Mouse (Mus musculus) heart, adult 2 months (tissue): ENCODE measurements at regions not wholly inside any gene's neighbourhood (a gene's known extent, or its start where the extent isn't known, plus 50 kb on each side); places are given as distances from the start of the nearest gene placed in this dataset.

ENCODE experiments used
- DNase-seq, 2 experiments: peaks; one replicate each; pipeline ENCODE4 v3.0.0; 2021
- H3K27ac ChIP-seq: fragments of 200-600 bp; 2 replicates; pipeline ENCODE4 v1.8.1; 2022
- H3K27me3 ChIP-seq: fragments of 200-500 bp; 2 replicates; pipeline ENCODE4 v1.6.1; 2012; ENCODE audit warnings: mild to moderate bottlenecking, low read length, inconsistent platforms, mixed read lengths; ENCODE audit not compliant: control insufficient read depth, insufficient read depth
- H3K36me3 ChIP-seq: fragments of 200-500 bp; 2 replicates; pipeline ENCODE4 v1.6.1; 2012; ENCODE audit warnings: low read length, inconsistent platforms; ENCODE audit not compliant: control insufficient read depth, insufficient read depth
- H3K4me1 ChIP-seq: fragments of 200-500 bp; 2 replicates; pipeline ENCODE4 v1.6.1; 2011; ENCODE audit warnings: low read length; ENCODE audit not compliant: control insufficient read depth, insufficient read depth
- H3K4me3 ChIP-seq: fragments of 200-600 bp; 2 replicates; pipeline ENCODE4 v1.8.1; 2022
- H3K79me2 ChIP-seq: fragments of 200-500 bp; replicated peaks from 2 replicates; pipeline ENCODE4 v1.6.1; 2012; ENCODE audit warnings: mild to moderate bottlenecking, inconsistent platforms, low read length, moderate library complexity, mixed read lengths; ENCODE audit not compliant: control insufficient read depth, insufficient read depth
- H3K9ac ChIP-seq: fragments of 200-500 bp; 2 replicates; pipeline ENCODE4 v1.6.1; 2012; ENCODE audit warnings: low read depth, mild to moderate bottlenecking, control low read depth, inconsistent platforms, low read length, mixed read lengths
- CTCF ChIP-seq: fragments of 200-600 bp; IDR thresholded peaks from 2 replicates; pipeline ENCODE4 v1.8.1; 2022; ENCODE audit warnings: antibody characterized with exemption, mild to moderate bottlenecking, moderate library complexity
- EP300 ChIP-seq: fragments of 200-500 bp; IDR thresholded peaks from 2 replicates; pipeline ENCODE4 v1.6.1; 2011; ENCODE audit warnings: low read depth, low read length, control low read depth; ENCODE audit not compliant: insufficient read depth
- POLR2A ChIP-seq: fragments of 200-500 bp; IDR thresholded peaks from 2 replicates; pipeline ENCODE4 v1.6.1; 2011; ENCODE audit warnings: mild to moderate bottlenecking, low read depth, low read length, control low read depth; ENCODE audit not compliant: insufficient read depth
- WGBS: fragments of 180-500 bp; shearing (Covaris S2); methylation state at CpG from one replicate; pipeline ENCODE4 v1.1.7; 2018; 5-methylcytosine and 5-hydroxymethylcytosine counted together
- intact Hi-C: fragments of 180-260 bp; cut with DNase I; formaldehyde crosslinking; loops from one replicate; pipeline ENCODE4 v1.15.1; 2025

- Histone ChIP-seq H3K79me2 (no peaks in the 10 kb centered on the region), H3K27ac (no peak overlapping the region), H3K9ac (no peak overlapping the region), H3K4me3 (no peak overlapping the region), H3K4me1 (no peaks in the 10 kb centered on the region), H3K36me3 (no peaks in the 10 kb centered on the region), H3K27me3 (no peaks in the 10 kb centered on the region)
- WGBS = 80% methylated on average over 3 of the region's 3 CpGs
- DNase-seq = no peak
- intact Hi-C loops = no loop called here
- TF ChIP-seq EP300 (no peak), POLR2A (no peak), CTCF (no peak)
Observed at GRCm38 (mm10) chr3:148501801-148502200, 488.6 kb downstream of the Adgrl2 start.

- H3K4me1 ChIP-seq = no peaks in the 10 kb centered on the region
- no peaks in the 10 kb centered on the region for H3K79me2 ChIP-seq
- no peak overlapping the region for H3K9ac ChIP-seq
- H3K27ac ChIP-seq = no peak overlapping the region
- no peaks in the 10 kb centered on the region for H3K36me3 ChIP-seq
- no peak overlapping the region for H3K4me3 ChIP-seq
- 74% methylated on average over 5 of the region's 5 CpGs for WGBS
- H3K27me3 ChIP-seq = no peaks in the 10 kb centered on the region
- no peak for DNase-seq
- intact Hi-C loops = no loop called here
- TF ChIP-seq POLR2A = no peak
- no peak for TF ChIP-seq EP300
- no peak for TF ChIP-seq CTCF
Observed at GRCm38 (mm10) chr3:148496672-148497071, 493.7 kb downstream of the Adgrl2 start.

GRCm38 (mm10) chr3:148491287-148491686 is 499.1 kb downstream of the Adgrl2 start:
- no peaks in the 10 kb centered on the region for H3K27me3 ChIP-seq
- H3K79me2 ChIP-seq = no peaks in the 10 kb centered on the region
- no peaks in the 10 kb centered on the region for H3K36me3 ChIP-seq
- TF ChIP-seq EP300 (no peak), POLR2A (no peak), CTCF (no peak)
- intact Hi-C loops = no loop called here
- WGBS = 72% methylated on average over 3 of the region's 3 CpGs
- no peak overlapping the region for H3K4me3 ChIP-seq
- H3K9ac ChIP-seq = no peak overlapping the region
- no peaks in the 10 kb centered on the region for H3K4me1 ChIP-seq
- DNase-seq = no peak
- H3K27ac ChIP-seq = no peak overlapping the region

GRCm38 (mm10) chr3:148489201-148489600 is 501.2 kb downstream of the Adgrl2 start:
- 81% methylated on average over 4 of the region's 4 CpGs for WGBS
- TF ChIP-seq EP300 (no peak), POLR2A (no peak), CTCF (no peak)
- intact Hi-C loops = no loop called here
- Histone ChIP-seq H3K79me2 (no peaks in the 10 kb centered on the region), H3K9ac (no peak overlapping the region), H3K27me3 (no peaks in the 10 kb centered on the region), H3K27ac (no peak overlapping the region), H3K4me3 (no peak overlapping the region), H3K4me1 (no peaks in the 10 kb centered on the region), H3K36me3 (no peaks in the 10 kb centered on the region)
- DNase-seq = no peak

GRCm38 (mm10) chr3:148487949-148488348 is 502.4 kb downstream of the Adgrl2 start:
- Histone ChIP-seq H3K27me3 (no peaks in the 10 kb centered on the region), H3K79me2 (no peaks in the 10 kb centered on the region), H3K4me1 (no peaks in the 10 kb centered on the region), H3K36me3 (no peaks in the 10 kb centered on the region), H3K9ac (no peak overlapping the region), H3K4me3 (no peak overlapping the region), H3K27ac (no peak overlapping the region)
- intact Hi-C loops = no loop called here
- no peak for DNase-seq
- no peak for TF ChIP-seq POLR2A
- no peak for TF ChIP-seq EP300
- no peak for TF ChIP-seq CTCF
- WGBS = 88% methylated on average over 5 of the region's 5 CpGs

GRCm38 (mm10) chr3:148475862-148476261 is 514.5 kb downstream of the Adgrl2 start:
- no peak for TF ChIP-seq POLR2A
- no peak for TF ChIP-seq CTCF
- no peak for TF ChIP-seq EP300
- no peaks in the 10 kb centered on the region for H3K27me3 ChIP-seq
- intact Hi-C loops = no loop called here
- no peak overlapping the region for H3K27ac ChIP-seq
- no peaks in the 10 kb centered on the region for H3K79me2 ChIP-seq
- no peaks in the 10 kb centered on the region for H3K36me3 ChIP-seq
- no peak for DNase-seq
- WGBS = 87% methylated on average over 8 of the region's 8 CpGs
- no peaks in the 10 kb centered on the region for H3K4me1 ChIP-seq
- no peak overlapping the region for H3K4me3 ChIP-seq
- H3K9ac ChIP-seq = no peak overlapping the region
